Mouse (Mus musculus): ENCODE measurements around the gene Otub1. TPM values are rescaled to one million over a fixed set of nuclear protein-coding genes. Genes with fewer than 3 reads are reported as not detected.

The Otub1 gene
- polyA plus RNA-seq, 1 experiment from 2014 or later = 240 TPM

- H3K9me3 ChIP-seq (replicated peaks; ENCODE audit: control insufficient read depth, low read length, poor library complexity, severe bottlenecking) = no peaks in the 10 kb centered on the region
- WGBS = 60% methylated on average over 8 of the region's 8 CpGs
- no peak overlapping the region for H3K4me2 ChIP-seq (ENCODE audit: low read length)
- H3K27me3 ChIP-seq (ENCODE audit: control insufficient read depth, insufficient read depth, low read depth, low read length) = no peaks in the 10 kb centered on the region
- no peak overlapping the region for H3K4me3 ChIP-seq (ENCODE audit: low read depth, low read length)
- no peak overlapping the region for H3K9ac ChIP-seq (ENCODE audit: low read depth, low read length)
- H3K27ac ChIP-seq (ENCODE audit: low read length) = no peak overlapping the region
- peaks cover 6% of the 10 kb centered on the region for H3K4me1 ChIP-seq (ENCODE audit: control insufficient read depth, insufficient read depth, low read length)
- H3K36me3 ChIP-seq (ENCODE audit: control insufficient read depth, insufficient read depth, low read length) = peaks cover 7% of the 10 kb centered on the region
- ATAC-seq = peak; percentile 90
These were observed 28.6 kb upstream of the Otub1 start for GRCm38 (mm10) chr19:7234537-7235221.

- Histone ChIP-seq H3K4me1 (ENCODE audit: control insufficient read depth, insufficient read depth, low read length) (no peaks in the 10 kb centered on the region), H3K4me2 (ENCODE audit: low read length) (no peak overlapping the region), H3K9ac (ENCODE audit: low read depth, low read length) (no peak overlapping the region), H3K36me3 (ENCODE audit: control insufficient read depth, insufficient read depth, low read length) (peaks cover 28% of the 10 kb centered on the region), H3K27ac (ENCODE audit: low read length) (no peak overlapping the region), H3K9me3 (replicated peaks; ENCODE audit: control insufficient read depth, low read length, poor library complexity, severe bottlenecking) (no peaks in the 10 kb centered on the region), H3K27me3 (ENCODE audit: control insufficient read depth, insufficient read depth, low read depth, low read length) (no peaks in the 10 kb centered on the region), H3K4me3 (ENCODE audit: low read depth, low read length) (no peak overlapping the region)
- WGBS = 82% methylated on average over 6 of the region's 6 CpGs
- no peak for ATAC-seq
These were observed 20.4 kb upstream of the Otub1 start for GRCm38 (mm10) chr19:7226511-7226914.

- Histone ChIP-seq H3K4me2 (ENCODE audit: low read length) (no peak overlapping the region), H3K27me3 (ENCODE audit: control insufficient read depth, insufficient read depth, low read depth, low read length) (no peaks in the 10 kb centered on the region), H3K4me3 (ENCODE audit: low read depth, low read length) (no peak overlapping the region), H3K4me1 (ENCODE audit: control insufficient read depth, insufficient read depth, low read length) (no peaks in the 10 kb centered on the region), H3K9ac (ENCODE audit: low read depth, low read length) (no peak overlapping the region), H3K27ac (ENCODE audit: low read length) (no peak overlapping the region), H3K9me3 (replicated peaks; ENCODE audit: control insufficient read depth, low read length, poor library complexity, severe bottlenecking) (no peaks in the 10 kb centered on the region), H3K36me3 (ENCODE audit: control insufficient read depth, insufficient read depth, low read length) (peaks cover 26% of the 10 kb centered on the region)
- WGBS = 91% methylated on average over 9 of the region's 9 CpGs
- no peak for ATAC-seq
These were observed 19.1 kb upstream of the Otub1 start for GRCm38 (mm10) chr19:7225096-7225690.

GRCm38 (mm10) chr19:7224253-7224652 is 18.1 kb upstream of the Otub1 start:
- WGBS = 89% methylated on average over 3 of the region's 3 CpGs
- Histone ChIP-seq H3K36me3 (ENCODE audit: control insufficient read depth, insufficient read depth, low read length) (peaks cover 16% of the 10 kb centered on the region), H3K27me3 (ENCODE audit: control insufficient read depth, insufficient read depth, low read depth, low read length) (no peaks in the 10 kb centered on the region), H3K9me3 (replicated peaks; ENCODE audit: control insufficient read depth, low read length, poor library complexity, severe bottlenecking) (no peaks in the 10 kb centered on the region), H3K4me2 (ENCODE audit: low read length) (no peak overlapping the region), H3K4me3 (ENCODE audit: low read depth, low read length) (no peak overlapping the region), H3K27ac (ENCODE audit: low read length) (no peak overlapping the region), H3K9ac (ENCODE audit: low read depth, low read length) (no peak overlapping the region), H3K4me1 (ENCODE audit: control insufficient read depth, insufficient read depth, low read length) (no peaks in the 10 kb centered on the region)
- ATAC-seq = no peak

- Histone ChIP-seq H3K36me3 (ENCODE audit: control insufficient read depth, insufficient read depth, low read length) (peaks cover 13% of the 10 kb centered on the region), H3K4me2 (ENCODE audit: low read length) (no peak overlapping the region), H3K27ac (ENCODE audit: low read length) (no peak overlapping the region), H3K4me1 (ENCODE audit: control insufficient read depth, insufficient read depth, low read length) (no peaks in the 10 kb centered on the region), H3K9ac (ENCODE audit: low read depth, low read length) (no peak overlapping the region), H3K27me3 (ENCODE audit: control insufficient read depth, insufficient read depth, low read depth, low read length) (no peaks in the 10 kb centered on the region), H3K4me3 (ENCODE audit: low read depth, low read length) (no peak overlapping the region), H3K9me3 (replicated peaks; ENCODE audit: control insufficient read depth, low read length, poor library complexity, severe bottlenecking) (no peaks in the 10 kb centered on the region)
- no peak for ATAC-seq
These were observed 17.4 kb upstream of the Otub1 start for GRCm38 (mm10) chr19:7223488-7223887.

- 92% methylated on average over 6 of the region's 6 CpGs for WGBS
- H3K27me3 ChIP-seq (ENCODE audit: control insufficient read depth, insufficient read depth, low read depth, low read length) = no peaks in the 10 kb centered on the region
- peaks cover 7% of the 10 kb centered on the region for H3K36me3 ChIP-seq (ENCODE audit: control insufficient read depth, insufficient read depth, low read length)
- H3K27ac ChIP-seq (ENCODE audit: low read length) = no peak overlapping the region
- H3K4me2 ChIP-seq (ENCODE audit: low read length) = no peak overlapping the region
- no peak overlapping the region for H3K4me3 ChIP-seq (ENCODE audit: low read depth, low read length)
- no peak for ATAC-seq
- no peaks in the 10 kb centered on the region for H3K9me3 ChIP-seq (replicated peaks; ENCODE audit: control insufficient read depth, low read length, poor library complexity, severe bottlenecking)
- H3K4me1 ChIP-seq (ENCODE audit: control insufficient read depth, insufficient read depth, low read length) = peaks cover 7% of the 10 kb centered on the region
- no peak overlapping the region for H3K9ac ChIP-seq (ENCODE audit: low read depth, low read length)
These were observed 16.1 kb upstream of the Otub1 start for GRCm38 (mm10) chr19:7222196-7222595.

GRCm38 (mm10) chr19:7218753-7219152 is 12.6 kb upstream of the Otub1 start:
- ATAC-seq = no peak
- no peak overlapping the region for H3K4me3 ChIP-seq (ENCODE audit: low read depth, low read length)
- H3K27me3 ChIP-seq (ENCODE audit: control insufficient read depth, insufficient read depth, low read depth, low read length) = no peaks in the 10 kb centered on the region
- H3K9me3 ChIP-seq (replicated peaks; ENCODE audit: control insufficient read depth, low read length, poor library complexity, severe bottlenecking) = no peaks in the 10 kb centered on the region
- WGBS = 96% methylated on average over 5 of the region's 5 CpGs
- no peak overlapping the region for H3K9ac ChIP-seq (ENCODE audit: low read depth, low read length)
- H3K4me1 ChIP-seq (ENCODE audit: control insufficient read depth, insufficient read depth, low read length) = peaks cover 22% of the 10 kb centered on the region
- peaks cover 10% of the 10 kb centered on the region for H3K36me3 ChIP-seq (ENCODE audit: control insufficient read depth, insufficient read depth, low read length)
- no peak overlapping the region for H3K4me2 ChIP-seq (ENCODE audit: low read length)
- no peak overlapping the region for H3K27ac ChIP-seq (ENCODE audit: low read length)

- H3K9ac ChIP-seq (ENCODE audit: low read depth, low read length) = 0 out of 2 replicates have a peak overlapping the region, but pooled peaks have one; percentile 20
- H3K4me1 ChIP-seq (ENCODE audit: control insufficient read depth, insufficient read depth, low read length) = peaks cover 22% of the 10 kb centered on the region
- WGBS = 12% methylated on average over 6 of the region's 6 CpGs
- H3K36me3 ChIP-seq (ENCODE audit: control insufficient read depth, insufficient read depth, low read length) = peaks cover 10% of the 10 kb centered on the region
- no peaks in the 10 kb centered on the region for H3K27me3 ChIP-seq (ENCODE audit: control insufficient read depth, insufficient read depth, low read depth, low read length)
- peak overlapping the region; percentile 50 for H3K4me2 ChIP-seq (ENCODE audit: low read length)
- 0 out of 2 replicates have a peak overlapping the region, but pooled peaks have one; percentile 17 for H3K27ac ChIP-seq (ENCODE audit: low read length)
- peak overlapping the region; percentile 67 for H3K4me3 ChIP-seq (ENCODE audit: low read depth, low read length)
- ATAC-seq = peak; percentile 37
- no peaks in the 10 kb centered on the region for H3K9me3 ChIP-seq (replicated peaks; ENCODE audit: control insufficient read depth, low read length, poor library complexity, severe bottlenecking)
These were observed 11.8 kb upstream of the Otub1 start for GRCm38 (mm10) chr19:7217926-7218267.

GRCm38 (mm10) chr19:7217162-7217925 is 11.2 kb upstream of the Otub1 start, which contains the start of gene Cox8a:
Cox8a (minus strand) TSS chr19:7217616.
- Histone ChIP-seq H3K27ac (ENCODE audit: low read length) (peak within 1 kb of the TSS; percentile 87), H3K4me3 (ENCODE audit: low read depth, low read length) (peak within 1 kb of the TSS; percentile 67), H3K36me3 (ENCODE audit: control insufficient read depth, insufficient read depth, low read length) (peaks cover 10% of the 10 kb centered on the region), H3K9me3 (replicated peaks; ENCODE audit: control insufficient read depth, low read length, poor library complexity, severe bottlenecking) (no peaks in the 10 kb centered on the region), H3K9ac (ENCODE audit: low read depth, low read length) (peak within 1 kb of the TSS; percentile 84), H3K27me3 (ENCODE audit: control insufficient read depth, insufficient read depth, low read depth, low read length) (no peaks in the 10 kb centered on the region), H3K4me2 (ENCODE audit: low read length) (peak within 1 kb of the TSS; percentile 50), H3K4me1 (ENCODE audit: control insufficient read depth, insufficient read depth, low read length) (peaks cover 22% of the 10 kb centered on the region)
- under 1% methylated on average over 50 of the region's 50 CpGs for WGBS
- ATAC-seq = peak; percentile 98

All from midbrain, embryonic 16.5 days (tissue).